Mouse (Mus musculus): Measurements from ENCODE around the gene Slc35d2. TPM values are rescaled to one million over a fixed set of nuclear protein-coding genes. Genes with fewer than 3 reads are reported as not detected.

The Slc35d2 gene
- polyA plus RNA-seq, 1 experiment: 0.18 TPM

DNA sequence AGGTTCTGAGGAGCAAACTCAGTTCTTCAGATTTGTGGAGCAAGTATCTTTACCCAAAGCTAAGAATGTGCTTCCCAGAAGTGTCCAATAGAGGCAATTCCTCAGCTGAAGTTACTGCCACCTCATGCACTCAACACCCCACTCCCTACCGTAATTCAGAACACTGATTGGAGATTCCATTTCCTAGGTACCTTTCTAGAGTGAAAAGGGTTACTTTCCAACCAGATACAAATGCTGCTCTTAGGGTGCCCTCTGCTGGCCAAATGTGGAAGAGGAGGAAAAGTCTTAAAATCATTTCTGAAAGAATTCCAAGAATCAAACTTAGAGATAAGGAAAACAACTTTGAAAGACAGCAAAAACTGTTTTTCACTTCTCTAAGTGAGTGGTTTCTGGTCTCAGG, 35.8 kb downstream of the Slc35d2 start:
- TF ChIP-seq GATA1 (IDR thresholded peaks at IDR 0.05; ENCODE audit: low read length) (no peak), TAL1 (IDR thresholded peaks at IDR 0.05; ENCODE audit: low read length) (no peak)
- no peaks in the 10 kb centered on the region for H3K4me1 ChIP-seq (ENCODE audit: control insufficient read depth)
- H3K36me3 ChIP-seq (ENCODE audit: control insufficient read depth): no peaks in the 10 kb centered on the region
- H3K27me3 ChIP-seq (ENCODE audit: control insufficient read depth): no peaks in the 10 kb centered on the region
- no peak overlapping the region for H3K4me3 ChIP-seq (replicated peaks)
- no peaks in the 10 kb centered on the region for H3K9me3 ChIP-seq (ENCODE audit: control insufficient read depth, low read length)

DNA sequence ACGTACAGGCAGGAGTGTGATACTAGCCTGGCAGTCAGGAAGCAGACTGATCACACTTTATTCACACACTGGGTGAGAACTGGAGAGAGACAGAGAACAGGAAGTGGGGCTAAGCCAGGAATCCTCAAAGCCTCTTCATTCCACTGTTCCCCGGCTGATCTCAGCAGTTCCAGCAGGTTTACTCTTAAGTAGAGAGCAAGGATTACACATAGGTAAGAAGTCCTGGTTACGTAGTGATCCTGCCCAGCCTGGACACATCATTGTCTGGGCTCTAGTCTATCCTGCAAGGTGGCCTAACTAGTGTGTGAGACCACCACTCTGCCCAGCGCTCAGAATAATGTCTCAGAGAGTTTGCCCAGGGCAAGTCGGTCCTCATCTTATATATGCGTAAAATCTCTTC, 36.4 kb downstream of the Slc35d2 start:
- Histone ChIP-seq H3K4me1 (ENCODE audit: control insufficient read depth) (no peaks in the 10 kb centered on the region), H3K9me3 (ENCODE audit: control insufficient read depth, low read length) (no peaks in the 10 kb centered on the region), H3K36me3 (ENCODE audit: control insufficient read depth) (no peaks in the 10 kb centered on the region), H3K4me3 (replicated peaks) (no peak overlapping the region), H3K27me3 (ENCODE audit: control insufficient read depth) (no peaks in the 10 kb centered on the region)
- TF ChIP-seq GATA1 (IDR thresholded peaks at IDR 0.05; ENCODE audit: low read length) (no peak), TAL1 (IDR thresholded peaks at IDR 0.05; ENCODE audit: low read length) (no peak)

DNA sequence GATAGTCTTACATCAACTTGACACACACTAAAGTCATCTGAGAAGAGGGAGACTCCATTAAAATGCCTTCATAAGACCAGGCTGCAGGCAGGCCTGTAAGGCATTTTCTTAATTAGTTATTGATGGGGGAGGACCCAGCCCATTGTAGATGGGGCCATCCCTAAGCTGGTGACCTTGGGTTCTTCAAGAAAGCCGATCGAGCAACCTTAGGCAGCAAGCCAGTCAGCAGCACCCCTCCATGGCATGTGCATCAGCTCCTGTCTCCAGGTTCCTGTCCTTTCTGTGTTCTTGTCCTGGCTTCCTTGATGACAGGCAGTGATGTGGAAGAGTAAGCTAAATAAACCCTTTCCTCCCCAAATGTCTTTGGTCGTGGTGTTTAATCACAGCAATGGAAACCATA, 37.0 kb downstream of the Slc35d2 start:
- TF ChIP-seq GATA1 (IDR thresholded peaks at IDR 0.05; ENCODE audit: low read length) (no peak), TAL1 (IDR thresholded peaks at IDR 0.05; ENCODE audit: low read length) (no peak)
- Histone ChIP-seq H3K4me3 (replicated peaks) (no peak overlapping the region), H3K4me1 (ENCODE audit: control insufficient read depth) (no peaks in the 10 kb centered on the region), H3K9me3 (ENCODE audit: control insufficient read depth, low read length) (no peaks in the 10 kb centered on the region), H3K27me3 (ENCODE audit: control insufficient read depth) (no peaks in the 10 kb centered on the region), H3K36me3 (ENCODE audit: control insufficient read depth) (no peaks in the 10 kb centered on the region)

DNA sequence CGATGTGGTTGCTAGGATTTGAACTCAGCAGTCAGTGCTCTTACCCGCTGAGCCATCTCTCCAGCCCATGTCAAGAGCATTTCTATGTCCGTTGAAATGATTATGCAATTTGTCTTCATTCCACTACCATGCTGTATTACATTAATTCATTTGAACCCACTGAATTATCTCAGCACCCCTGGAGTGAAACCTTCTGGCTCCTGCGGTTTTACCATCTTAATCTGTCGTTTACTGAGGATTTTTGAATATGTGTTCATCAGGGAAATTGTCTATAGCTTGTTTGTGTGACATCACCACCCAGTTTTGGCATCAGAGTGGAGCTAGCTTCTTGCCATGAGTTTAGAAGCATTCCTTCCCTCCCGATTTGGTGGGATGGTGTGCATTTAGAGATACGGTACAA, 38.2 kb downstream of the Slc35d2 start:
- Histone ChIP-seq H3K27me3 (ENCODE audit: control insufficient read depth) (no peaks in the 10 kb centered on the region), H3K36me3 (ENCODE audit: control insufficient read depth) (no peaks in the 10 kb centered on the region), H3K9me3 (ENCODE audit: control insufficient read depth, low read length) (no peaks in the 10 kb centered on the region), H3K4me1 (ENCODE audit: control insufficient read depth) (no peaks in the 10 kb centered on the region), H3K4me3 (replicated peaks) (no peak overlapping the region)
- no peak for TF ChIP-seq GATA1 (IDR thresholded peaks at IDR 0.05; ENCODE audit: low read length)
- no peak for TF ChIP-seq TAL1 (IDR thresholded peaks at IDR 0.05; ENCODE audit: low read length)

DNA sequence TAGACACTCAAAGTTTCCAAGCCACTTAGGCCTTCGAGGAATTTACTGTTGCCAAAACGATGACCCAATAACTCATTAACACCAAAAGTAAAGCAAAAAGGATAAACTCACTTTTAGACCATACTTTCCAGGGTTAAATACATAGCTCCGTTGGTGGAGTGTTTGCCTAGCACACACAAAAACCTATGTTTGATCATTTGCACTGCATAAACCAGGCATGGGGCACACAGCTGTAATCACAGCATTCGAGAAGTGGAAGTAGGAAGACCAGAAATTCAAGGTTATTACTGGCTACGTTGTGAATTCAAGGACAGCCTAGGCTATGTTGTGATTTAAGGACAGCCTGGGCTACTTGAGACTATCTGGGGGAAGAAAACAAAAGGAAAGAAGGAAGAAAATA, 38.9 kb downstream of the Slc35d2 start:
- Histone ChIP-seq H3K4me1 (ENCODE audit: control insufficient read depth) (no peaks in the 10 kb centered on the region), H3K9me3 (ENCODE audit: control insufficient read depth, low read length) (no peaks in the 10 kb centered on the region), H3K4me3 (replicated peaks) (no peak overlapping the region), H3K27me3 (ENCODE audit: control insufficient read depth) (no peaks in the 10 kb centered on the region), H3K36me3 (ENCODE audit: control insufficient read depth) (no peaks in the 10 kb centered on the region)
- no peak for TF ChIP-seq GATA1 (IDR thresholded peaks at IDR 0.05; ENCODE audit: low read length)
- no peak for TF ChIP-seq TAL1 (IDR thresholded peaks at IDR 0.05; ENCODE audit: low read length)

DNA sequence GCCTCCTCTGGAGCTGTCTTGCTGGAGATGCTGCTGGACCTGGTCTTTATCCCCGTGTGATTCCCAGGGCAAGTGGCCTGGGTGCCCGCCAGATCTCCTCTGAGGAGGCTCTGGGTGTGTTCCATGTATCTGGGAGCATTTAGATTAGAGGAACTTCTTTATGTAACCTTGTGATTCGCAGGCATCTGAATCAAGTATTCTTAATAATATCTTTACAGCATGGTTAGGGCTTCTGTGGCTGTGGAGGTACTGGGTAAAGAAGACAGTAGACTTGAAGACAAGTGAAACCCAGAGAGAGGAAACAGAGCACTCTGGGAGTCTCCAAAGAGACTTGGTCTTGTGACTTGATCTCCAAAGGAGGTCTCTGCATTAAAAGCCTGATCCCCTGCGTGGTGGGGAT, 40.0 kb downstream of the Slc35d2 start, which contains the start of gene Hsd17b3:
TSS of gene Hsd17b3 (minus strand) at position 101 of the 400 bp plus-strand sequence.
- Histone ChIP-seq H3K27me3 (ENCODE audit: control insufficient read depth) (no peaks in the 10 kb centered on the region), H3K4me3 (replicated peaks) (no peak within 1 kb of the TSS), H3K36me3 (ENCODE audit: control insufficient read depth) (no peaks in the 10 kb centered on the region), H3K9me3 (ENCODE audit: control insufficient read depth, low read length) (no peaks in the 10 kb centered on the region), H3K4me1 (ENCODE audit: control insufficient read depth) (no peaks in the 10 kb centered on the region)
- no peak for TF ChIP-seq GATA1 (IDR thresholded peaks at IDR 0.05; ENCODE audit: low read length)
- no peak for TF ChIP-seq TAL1 (IDR thresholded peaks at IDR 0.05; ENCODE audit: low read length)

DNA sequence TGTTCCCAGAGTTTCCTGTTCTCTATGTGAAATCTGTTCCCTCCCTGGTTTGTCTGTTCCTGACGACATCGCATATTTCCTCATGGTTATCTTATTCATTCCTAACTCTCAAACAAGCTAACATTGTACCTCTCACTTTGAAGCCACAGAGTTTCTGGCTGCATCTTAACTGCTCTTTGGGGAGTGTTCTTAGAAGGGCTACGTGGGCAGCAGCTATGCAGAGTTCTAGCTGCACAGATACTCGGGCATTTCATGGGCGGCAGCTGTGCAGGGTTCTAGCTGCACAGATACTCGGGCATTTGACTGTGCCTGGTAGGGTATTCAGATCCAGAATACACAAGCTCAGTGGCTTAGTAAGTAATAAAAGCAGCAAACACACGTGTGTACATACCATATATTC, 41.1 kb downstream of the Slc35d2 start:
- Histone ChIP-seq H3K4me3 (replicated peaks) (no peak overlapping the region), H3K27me3 (ENCODE audit: control insufficient read depth) (no peaks in the 10 kb centered on the region), H3K36me3 (ENCODE audit: control insufficient read depth) (no peaks in the 10 kb centered on the region), H3K4me1 (ENCODE audit: control insufficient read depth) (no peaks in the 10 kb centered on the region), H3K9me3 (ENCODE audit: control insufficient read depth, low read length) (no peaks in the 10 kb centered on the region)
- TF ChIP-seq TAL1 (IDR thresholded peaks at IDR 0.05; ENCODE audit: low read length) (no peak), GATA1 (IDR thresholded peaks at IDR 0.05; ENCODE audit: low read length) (no peak)

DNA sequence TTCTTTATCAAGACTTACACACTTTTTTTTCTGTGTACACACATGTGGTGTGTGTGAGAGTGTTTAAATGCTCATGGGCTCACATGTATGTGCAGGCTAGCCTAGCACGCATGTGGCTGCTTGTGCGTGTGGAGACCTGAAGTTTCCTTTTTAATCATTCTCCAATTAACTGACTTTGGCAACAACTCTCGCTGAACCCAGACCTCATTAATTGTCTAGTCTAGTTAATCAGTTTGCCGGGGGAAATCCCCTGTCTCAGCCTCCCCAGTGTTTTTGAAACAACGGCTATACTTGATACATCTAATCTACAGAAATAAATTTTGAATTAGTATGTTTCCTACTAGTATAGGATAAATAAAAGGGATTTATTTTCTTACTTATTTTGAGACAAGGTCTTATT, 43.1 kb downstream of the Slc35d2 start:
- no peaks in the 10 kb centered on the region for H3K4me1 ChIP-seq (ENCODE audit: control insufficient read depth)
- H3K36me3 ChIP-seq (ENCODE audit: control insufficient read depth): no peaks in the 10 kb centered on the region
- H3K4me3 ChIP-seq (replicated peaks): no peak overlapping the region
- no peaks in the 10 kb centered on the region for H3K9me3 ChIP-seq (ENCODE audit: control insufficient read depth, low read length)
- no peaks in the 10 kb centered on the region for H3K27me3 ChIP-seq (ENCODE audit: control insufficient read depth)
- no peak for TF ChIP-seq GATA1 (IDR thresholded peaks at IDR 0.05; ENCODE audit: low read length)
- TF ChIP-seq TAL1 (IDR thresholded peaks at IDR 0.05; ENCODE audit: low read length): no peak

DNA sequence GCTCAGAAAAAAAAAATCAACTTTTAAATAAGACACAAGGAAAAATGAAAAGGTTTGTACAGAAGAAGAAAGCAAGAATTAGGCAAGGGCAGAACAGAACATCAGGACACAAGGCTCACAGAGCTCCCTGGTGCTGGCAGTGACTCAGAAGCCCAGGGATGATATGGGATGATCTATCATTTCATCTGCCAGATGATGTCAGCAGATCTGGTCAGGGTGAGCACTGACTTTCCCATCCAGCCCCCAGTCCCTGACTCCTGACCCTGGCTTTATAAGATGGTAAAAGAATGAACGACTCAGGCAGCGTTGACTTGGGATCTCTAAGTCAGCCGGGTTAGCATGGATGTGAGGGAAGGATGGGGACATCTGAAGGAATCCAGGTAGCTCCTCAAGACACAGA, 45.8 kb downstream of the Slc35d2 start:
- H3K27me3 ChIP-seq (ENCODE audit: control insufficient read depth): no peaks in the 10 kb centered on the region
- no peak for TF ChIP-seq GATA1 (IDR thresholded peaks at IDR 0.05; ENCODE audit: low read length)
- no peak for TF ChIP-seq TAL1 (IDR thresholded peaks at IDR 0.05; ENCODE audit: low read length)
- H3K9me3 ChIP-seq (ENCODE audit: control insufficient read depth, low read length): no peaks in the 10 kb centered on the region
- H3K4me1 ChIP-seq (ENCODE audit: control insufficient read depth): no peaks in the 10 kb centered on the region
- H3K36me3 ChIP-seq (ENCODE audit: control insufficient read depth): no peaks in the 10 kb centered on the region
- H3K4me3 ChIP-seq (replicated peaks): no peak overlapping the region
